Comparison of ENCODE assay signal across 8 mouse cellular contexts in genomic region chr9:41583711-41584329, GRCm38 (mm10).
DNase-seq lines count a peak whose midpoint lies in the region; ATAC-seq lines count a peak whose summit lies in the region.

No protein-coding gene starts in this region.

- peaks cover 19% of the 10 kb centered on the region for H3K4me1 ChIP-seq in kidney, embryonic 15.5 days
- H3K4me1 ChIP-seq in forebrain, embryonic 15.5 days, result peaks cover 25% of the 10 kb centered on the region
- H3K4me1 ChIP-seq in liver, embryonic 13.5 days (replicated peaks), result no peaks in the 10 kb centered on the region

- peak overlapping the region; percentile 79 for H3K4me2 ChIP-seq in kidney, embryonic 15.5 days
- peak overlapping the region; percentile 52 for H3K4me2 ChIP-seq in forebrain, embryonic 15.5 days (replicated peaks)
- 0 out of 2 replicates have a peak overlapping the region, but pooled peaks have one; percentile 6 for H3K4me2 ChIP-seq in liver, embryonic 13.5 days

- peak overlapping the region; percentile 42 for H3K9ac ChIP-seq in kidney, embryonic 15.5 days
- peak overlapping the region; percentile 94 for H3K9ac ChIP-seq in forebrain, embryonic 15.5 days (replicated peaks)
- H3K9ac ChIP-seq in liver, embryonic 13.5 days, result no peak overlapping the region

- WGBS in kidney, embryonic 15.5 days, result 29% methylated on average over 8 of the region's 8 CpGs
- WGBS in forebrain, embryonic 15.5 days, result 1% methylated on average over 8 of the region's 8 CpGs
- 37% methylated on average over 8 of the region's 8 CpGs for WGBS in liver, embryonic 13.5 days (ENCODE audit: insufficient replicate concordance)

- peak overlapping the region; percentile 73 for H3K27ac ChIP-seq in kidney, embryonic 15.5 days
- H3K27ac ChIP-seq in forebrain, embryonic 15.5 days (replicated peaks), result peak overlapping the region; percentile 100
- H3K27ac ChIP-seq in liver, embryonic 13.5 days, result no peak overlapping the region; the same call in 1 of the 2 replicates

- no peak for DNase-seq in kidney, postnatal 14 days
- DNase-seq in brain, adult 2 months (ENCODE audit: low read depth, low spot score), result peak; percentile 74
- no peak for DNase-seq in liver, embryonic 13.5 days

- H3K27me3 ChIP-seq in kidney, embryonic 15.5 days, result no peaks in the 10 kb centered on the region
- no peaks in the 10 kb centered on the region for H3K27me3 ChIP-seq in forebrain, embryonic 15.5 days
- H3K27me3 ChIP-seq in liver, embryonic 13.5 days, result peaks cover 17% of the 10 kb centered on the region

- no peaks in the 10 kb centered on the region for H3K9me3 ChIP-seq in kidney, embryonic 15.5 days (replicated peaks)
- no peaks in the 10 kb centered on the region for H3K9me3 ChIP-seq in forebrain, embryonic 15.5 days
- no peaks in the 10 kb centered on the region for H3K9me3 ChIP-seq in liver, embryonic 13.5 days (replicated peaks)

- peaks cover 19% of the 10 kb centered on the region; the same call in 1 of the 2 replicates for H3K36me3 ChIP-seq in kidney, embryonic 15.5 days
- H3K36me3 ChIP-seq in forebrain, embryonic 15.5 days, result peaks cover 3% of the 10 kb centered on the region; the same call in 1 of the 2 replicates
- H3K36me3 ChIP-seq in liver, embryonic 13.5 days, result no peaks in the 10 kb centered on the region

- ATAC-seq in kidney, embryonic 15.5 days (replicated peaks; ENCODE audit: low FRiP score), result no peak
- ATAC-seq in forebrain, embryonic 15.5 days (replicated peaks), result 0 out of 2 replicates have a peak, but pooled peaks have one; percentile 8
- ATAC-seq in liver, embryonic 13.5 days (ENCODE audit: low read depth), result no peak
- ATAC-seq in granulocyte monocyte progenitor cell, adult 5-6 weeks (replicated peaks; ENCODE audit: poor library complexity, severe bottlenecking), result no peak
- no peak for ATAC-seq in megakaryocyte-erythroid progenitor cell, adult 5-6 weeks (replicated peaks; ENCODE audit: low FRiP score, low TSS enrichment, poor library complexity, severe bottlenecking)
- no peak for ATAC-seq in inflammation-experienced regulatory T-cells, adult 6 months

- peak overlapping the region; percentile 63 for H3K4me3 ChIP-seq in kidney, embryonic 15.5 days (replicated peaks)
- peak overlapping the region; percentile 75 for H3K4me3 ChIP-seq in forebrain, embryonic 15.5 days
- peak overlapping the region; percentile 14 for H3K4me3 ChIP-seq in liver, embryonic 13.5 days (replicated peaks)

Comparison
In these comparisons a context has a peak if more than half of its experiments do, and no peak if none do; other contexts are left out.
1. H3K4me2 ChIP-seq: peak in every context shown above with its lines; median percentile 79 in kidney, embryonic 15.5 days; 52 in forebrain, embryonic 15.5 days; 6 in liver, embryonic 13.5 days.
2. H3K4me3 ChIP-seq: peak in every context shown above with its lines; median percentile 75 in forebrain, embryonic 15.5 days; 63 in kidney, embryonic 15.5 days; 14 in liver, embryonic 13.5 days.